Mouse (Mus musculus): ENCODE data around the gene Slc40a1. TPM values are rescaled to one million over a fixed set of nuclear protein-coding genes. Genes with fewer than 3 reads are reported as not detected.

The Slc40a1 gene
- polyA plus RNA-seq, 1 experiment from 2014 or later, result 17.3 TPM

DNA sequence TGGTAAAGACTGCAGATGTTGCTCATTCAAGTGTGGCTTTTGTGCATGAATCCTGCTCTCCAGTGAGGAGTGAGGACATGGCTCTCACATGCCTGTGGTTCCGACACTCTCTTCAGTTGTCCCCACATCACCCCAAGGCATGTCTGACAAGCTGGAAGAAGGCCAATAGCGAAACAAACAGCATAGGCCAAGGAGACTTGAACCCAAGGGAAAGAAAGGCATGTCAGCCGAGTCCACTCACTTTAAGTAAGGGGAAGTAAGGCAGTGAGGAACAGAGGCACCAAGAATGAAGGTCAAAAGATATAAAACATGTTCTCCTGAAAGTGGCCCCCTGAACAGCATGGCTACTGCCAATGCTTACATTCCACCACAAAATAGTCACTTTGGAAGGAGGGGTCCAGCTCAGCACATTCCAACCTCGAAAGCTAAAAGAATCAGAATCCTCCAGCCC lies 61.7 kb downstream of the Slc40a1 start:
- 63% methylated on average over 4 of the region's 4 CpGs for WGBS
- Histone ChIP-seq H3K27ac (ENCODE audit: low read depth, low read length) (no peak overlapping the region), H3K9ac (ENCODE audit: low read length) (no peak overlapping the region), H3K4me1 (ENCODE audit: control insufficient read depth, insufficient read depth, low read length) (no peaks in the 10 kb centered on the region), H3K4me3 (ENCODE audit: low read depth, low read length) (no peak overlapping the region), H3K36me3 (ENCODE audit: control insufficient read depth, insufficient read depth, low read length) (no peaks in the 10 kb centered on the region), H3K27me3 (ENCODE audit: control insufficient read depth, insufficient read depth, low read length) (no peaks in the 10 kb centered on the region), H3K4me2 (ENCODE audit: low read depth) (no peak overlapping the region), H3K9me3 (ENCODE audit: control insufficient read depth, low read length) (no peaks in the 10 kb centered on the region)
- ATAC-seq (ENCODE audit: insufficient read depth, low FRiP score, low TSS enrichment) (no peak), DNase-seq (ENCODE audit: low spot score) (no peak)

DNA sequence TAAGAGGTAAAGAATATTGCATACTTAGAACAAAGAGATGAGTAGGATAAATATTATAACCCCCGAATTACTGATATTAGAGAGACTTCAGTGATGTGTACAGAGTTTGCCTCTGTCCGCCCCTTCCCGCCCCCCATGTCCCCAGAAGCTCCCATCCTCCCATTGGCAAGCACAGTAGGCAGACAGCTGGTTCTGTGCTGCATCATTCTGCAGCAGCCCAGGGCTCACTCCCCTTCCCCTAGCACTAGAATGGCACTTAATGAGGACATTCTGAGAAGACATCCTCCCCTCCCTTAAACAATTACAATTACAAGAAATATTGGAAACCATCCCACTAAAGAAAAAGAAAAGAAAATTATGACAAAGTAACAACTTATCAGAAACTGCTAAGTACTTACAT lies 62.7 kb downstream of the Slc40a1 start:
- Histone ChIP-seq H3K27ac (ENCODE audit: low read depth, low read length) (no peak overlapping the region), H3K4me1 (ENCODE audit: control insufficient read depth, insufficient read depth, low read length) (no peaks in the 10 kb centered on the region), H3K9me3 (ENCODE audit: control insufficient read depth, low read length) (no peaks in the 10 kb centered on the region), H3K4me2 (ENCODE audit: low read depth) (no peak overlapping the region), H3K4me3 (ENCODE audit: low read depth, low read length) (no peak overlapping the region), H3K36me3 (ENCODE audit: control insufficient read depth, insufficient read depth, low read length) (no peaks in the 10 kb centered on the region), H3K27me3 (ENCODE audit: control insufficient read depth, insufficient read depth, low read length) (no peaks in the 10 kb centered on the region), H3K9ac (ENCODE audit: low read length) (no peak overlapping the region)
- ATAC-seq (ENCODE audit: insufficient read depth, low FRiP score, low TSS enrichment) (no peak), DNase-seq (ENCODE audit: low spot score) (no peak)
- 96% methylated on average over 3 of the region's 3 CpGs for WGBS

GRCm38 (mm10) chr1:45861162-45861561 lies 65.2 kb downstream of the Slc40a1 start:
- Histone ChIP-seq H3K4me1 (ENCODE audit: control insufficient read depth, insufficient read depth, low read length) (no peaks in the 10 kb centered on the region), H3K4me2 (ENCODE audit: low read depth) (no peak overlapping the region), H3K36me3 (ENCODE audit: control insufficient read depth, insufficient read depth, low read length) (no peaks in the 10 kb centered on the region), H3K27me3 (ENCODE audit: control insufficient read depth, insufficient read depth, low read length) (no peaks in the 10 kb centered on the region), H3K27ac (ENCODE audit: low read depth, low read length) (no peak overlapping the region), H3K9ac (ENCODE audit: low read length) (no peak overlapping the region), H3K4me3 (ENCODE audit: low read depth, low read length) (no peak overlapping the region), H3K9me3 (ENCODE audit: control insufficient read depth, low read length) (no peaks in the 10 kb centered on the region)
- no peak for DNase-seq (ENCODE audit: low spot score)
- ATAC-seq (ENCODE audit: insufficient read depth, low FRiP score, low TSS enrichment), result no peak

DNA sequence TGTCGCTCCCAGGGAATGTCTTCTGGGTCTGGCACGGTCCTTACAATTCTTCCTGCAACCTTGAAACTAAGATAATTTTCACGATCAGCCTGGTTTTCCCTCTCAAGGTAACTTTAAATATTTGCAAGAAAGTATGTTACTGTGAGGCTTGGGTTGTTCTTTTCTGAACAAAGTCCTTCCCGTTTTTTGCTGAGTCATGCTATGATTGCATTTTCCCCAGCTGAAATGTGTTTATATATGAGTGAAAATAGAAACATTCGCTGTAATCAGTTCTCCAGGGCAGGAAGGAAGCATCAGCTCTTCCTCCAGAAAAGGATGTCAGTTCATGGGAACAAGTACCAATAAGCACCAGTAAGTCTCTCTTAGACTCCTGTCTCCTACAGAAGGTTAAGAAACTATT lies 66.0 kb downstream of the Slc40a1 start:
- WGBS, result 71% methylated on average over 5 of the region's 5 CpGs
- no peaks in the 10 kb centered on the region for H3K4me1 ChIP-seq (ENCODE audit: control insufficient read depth, insufficient read depth, low read length)
- H3K4me3 ChIP-seq (ENCODE audit: low read depth, low read length), result no peak overlapping the region
- H3K36me3 ChIP-seq (ENCODE audit: control insufficient read depth, insufficient read depth, low read length), result no peaks in the 10 kb centered on the region
- ATAC-seq (ENCODE audit: insufficient read depth, low FRiP score, low TSS enrichment) (no peak), DNase-seq (ENCODE audit: low spot score) (no peak)
- H3K4me2 ChIP-seq (ENCODE audit: low read depth), result no peak overlapping the region
- no peak overlapping the region for H3K27ac ChIP-seq (ENCODE audit: low read depth, low read length)
- H3K9me3 ChIP-seq (ENCODE audit: control insufficient read depth, low read length), result no peaks in the 10 kb centered on the region
- H3K27me3 ChIP-seq (ENCODE audit: control insufficient read depth, insufficient read depth, low read length), result no peaks in the 10 kb centered on the region
- H3K9ac ChIP-seq (ENCODE audit: low read length), result no peak overlapping the region

Other genes starting within 250 kb of the Slc40a1 start
- gene Wdr75, start 131.4 kb downstream of the Slc40a1 start, polyA plus RNA-seq (2014; fragmentation: Nextera tagmentation; extraction: Ambion mirVana), result 82.9 and 92.3 TPM in 2 replicates
- not detected in 2 replicates for gene Gm5269, start 36.2 kb downstream of the Slc40a1 start, polyA plus RNA-seq (2014; fragmentation: Nextera tagmentation; extraction: Ambion mirVana)
- 1.9 TPM in 2 replicates for gene Dnah7b, start 139.8 kb upstream of the Slc40a1 start, polyA plus RNA-seq (2014; fragmentation: Nextera tagmentation; extraction: Ambion mirVana)